Mouse (Mus musculus) hindbrain, embryonic 11.5 days (tissue): Measurements from ENCODE around the gene Izumo2. TPM values are rescaled to one million over a fixed set of nuclear protein-coding genes. Genes with fewer than 3 reads are reported as not detected.

Source experiments
- ATAC-seq: fragments of 200-750 bp; cut with Nextera tagmentation; 2 replicates; pipeline ENCODE4 v1.8.0; 2017; ENCODE audit warnings: mild to moderate bottlenecking, moderate TSS enrichment, moderate library complexity; ENCODE audit not compliant: low FRiP score
- DNase-seq: peaks from one replicate; pipeline ENCODE4 v3.0.0-alpha.2; 2015; ENCODE audit warnings: low spot score
- H3K27ac ChIP-seq: fragments of 300-500 bp; sonication (generic); 2 replicates; pipeline ENCODE4 v1.5.1; 2014; ENCODE audit warnings: mild to moderate bottlenecking, low read depth, low read length
- H3K27me3 ChIP-seq: fragments of 300-500 bp; sonication (generic); 2 replicates; pipeline ENCODE4 v1.6.1; 2014; ENCODE audit warnings: mild to moderate bottlenecking, low read length, moderate library complexity, mixed read lengths; ENCODE audit not compliant: control insufficient read depth, insufficient read depth
- H3K36me3 ChIP-seq: fragments of 300-500 bp; sonication (generic); 2 replicates; pipeline ENCODE4 v1.6.1; 2014; ENCODE audit warnings: mild to moderate bottlenecking, low read length, moderate library complexity, mixed read lengths; ENCODE audit not compliant: control insufficient read depth, insufficient read depth
- H3K4me1 ChIP-seq: fragments of 300-500 bp; sonication (generic); replicated peaks from 2 replicates; pipeline ENCODE4 v1.6.1; 2014; ENCODE audit warnings: low read length, mixed read lengths; ENCODE audit not compliant: control insufficient read depth, insufficient read depth
- H3K4me2 ChIP-seq: fragments of 300-500 bp; sonication (generic); replicated peaks from 2 replicates; pipeline ENCODE4 v1.6.1; 2014; ENCODE audit warnings: mild to moderate bottlenecking, low read depth, low read length
- H3K4me3 ChIP-seq: fragments of 300-500 bp; sonication (generic); 2 replicates; pipeline ENCODE4 v1.5.1; 2014; ENCODE audit warnings: low read depth, low read length
- H3K9ac ChIP-seq: fragments of 300-500 bp; sonication (generic); 2 replicates; pipeline ENCODE4 v1.6.1; 2014; ENCODE audit warnings: low read depth, low read length
- H3K9me3 ChIP-seq: fragments of 300-500 bp; sonication (generic); 2 replicates; pipeline ENCODE4 v1.6.1; 2016; ENCODE audit warnings: low read length; ENCODE audit not compliant: control insufficient read depth
- WGBS: fragments of 180-500 bp; shearing (Covaris S2); extraction: QIAGEN DNeasy Blood & Tissue Kit; methylation state at CpG from one replicate; pipeline ENCODE4 v1.1.7; 2014; 5-methylcytosine and 5-hydroxymethylcytosine counted together
- polyA plus RNA-seq: library from polyadenylated mRNA; unstranded; fragments of >200 nt; fragmentation: Nextera tagmentation; extraction: Ambion mirVana; gene quantifications from 2 replicates; pipeline ENCODE4 v1.2.1, GENCODE M21; 2014

Izumo2 gene
- polyA plus RNA-seq, result not detected in 2 replicates

- Histone ChIP-seq H3K4me1 (no peaks in the 10 kb centered on the region), H3K9me3 (no peaks in the 10 kb centered on the region), H3K9ac (no peak within 1 kb of the TSS), H3K4me2 (no peak within 1 kb of the TSS), H3K36me3 (no peaks in the 10 kb centered on the region), H3K27me3 (no peaks in the 10 kb centered on the region), H3K27ac (no peak within 1 kb of the TSS), H3K4me3 (no peak within 1 kb of the TSS)
- ATAC-seq (no peak), DNase-seq (no peak)
- WGBS, result 75% methylated on average over 14 of the region's 14 CpGs
These were observed at the start of gene Izumo2 for GRCm38 (mm10) chr7:44708574-44708973. TSS of gene Izumo2 (plus strand) at chr7:44708742.

GRCm38 (mm10) chr7:44661219-44661618 lies 47.3 kb upstream of the Izumo2 start:
- DNase-seq (no peak), ATAC-seq (no peak)
- H3K9me3 ChIP-seq, result no peaks in the 10 kb centered on the region
- no peak overlapping the region for H3K4me3 ChIP-seq
- no peaks in the 10 kb centered on the region for H3K36me3 ChIP-seq
- H3K4me2 ChIP-seq, result no peak overlapping the region
- H3K4me1 ChIP-seq, result no peaks in the 10 kb centered on the region
- H3K27me3 ChIP-seq, result 0 out of 2 replicates have a peak, but pooled peaks cover 2% of the 10 kb centered on the region
- 76% methylated on average over 5 of the region's 5 CpGs for WGBS
- no peak overlapping the region for H3K9ac ChIP-seq
- H3K27ac ChIP-seq, result no peak overlapping the region

GRCm38 (mm10) chr7:44662168-44662567 lies 46.4 kb upstream of the Izumo2 start:
- no peaks in the 10 kb centered on the region for H3K9me3 ChIP-seq
- H3K27ac ChIP-seq, result no peak overlapping the region
- H3K36me3 ChIP-seq, result no peaks in the 10 kb centered on the region
- 16% methylated on average over 8 of the region's 8 CpGs for WGBS
- ATAC-seq, result no peak
- no peak for DNase-seq
- H3K4me2 ChIP-seq, result no peak overlapping the region
- H3K4me1 ChIP-seq, result no peaks in the 10 kb centered on the region
- no peak overlapping the region for H3K9ac ChIP-seq
- H3K27me3 ChIP-seq, result 0 out of 2 replicates have a peak, but pooled peaks cover 2% of the 10 kb centered on the region
- no peak overlapping the region for H3K4me3 ChIP-seq

GRCm38 (mm10) chr7:44662569-44662968 lies 46.0 kb upstream of the Izumo2 start:
- WGBS, result 27% methylated on average over 3 of the region's 3 CpGs
- no peak for DNase-seq
- no peaks in the 10 kb centered on the region for H3K4me1 ChIP-seq
- no peaks in the 10 kb centered on the region for H3K9me3 ChIP-seq
- no peak overlapping the region for H3K9ac ChIP-seq
- H3K27me3 ChIP-seq, result peaks cover 2% of the 10 kb centered on the region; the same call in 1 of the 2 replicates
- ATAC-seq, result no peak
- no peak overlapping the region for H3K4me2 ChIP-seq
- no peaks in the 10 kb centered on the region for H3K36me3 ChIP-seq
- H3K27ac ChIP-seq, result no peak overlapping the region
- no peak overlapping the region for H3K4me3 ChIP-seq

- DNase-seq, result no peak
- no peak overlapping the region for H3K4me3 ChIP-seq
- WGBS, result 78% methylated on average over 5 of the region's 5 CpGs
These were observed 45.0 kb upstream of the Izumo2 start for GRCm38 (mm10) chr7:44663546-44663945.

GRCm38 (mm10) chr7:44664731-44665130 lies 43.8 kb upstream of the Izumo2 start:
- H3K9me3 ChIP-seq, result no peaks in the 10 kb centered on the region
- peaks cover 13% of the 10 kb centered on the region for H3K27me3 ChIP-seq
- H3K4me1 ChIP-seq, result no peaks in the 10 kb centered on the region
- H3K27ac ChIP-seq, result no peak overlapping the region
- no peak overlapping the region for H3K9ac ChIP-seq
- DNase-seq (no peak), ATAC-seq (no peak)
- H3K36me3 ChIP-seq, result no peaks in the 10 kb centered on the region
- H3K4me2 ChIP-seq, result no peak overlapping the region
- WGBS, result 37% methylated on average over 11 of the region's 11 CpGs
- H3K4me3 ChIP-seq, result no peak overlapping the region

More at GRCm38 (mm10) chr7:44663546-44663945, 45.0 kb upstream of the Izumo2 start:
- H3K4me2 ChIP-seq, result no peak overlapping the region
- H3K27me3 ChIP-seq, result peaks cover 8% of the 10 kb centered on the region; the same call in 1 of the 2 replicates
- H3K4me1 ChIP-seq, result no peaks in the 10 kb centered on the region
- no peak for ATAC-seq
- no peaks in the 10 kb centered on the region for H3K36me3 ChIP-seq
- H3K9ac ChIP-seq, result no peak overlapping the region
- no peak overlapping the region for H3K27ac ChIP-seq
- no peaks in the 10 kb centered on the region for H3K9me3 ChIP-seq

GRCm38 (mm10) chr7:44666462-44666861 lies 42.1 kb upstream of the Izumo2 start:
- H3K4me3 ChIP-seq, result no peak overlapping the region
- no peaks in the 10 kb centered on the region for H3K36me3 ChIP-seq
- peaks cover 2% of the 10 kb centered on the region; the same call in 1 of the 2 replicates for H3K4me1 ChIP-seq
- ATAC-seq (no peak), DNase-seq (no peak)
- peaks cover 13% of the 10 kb centered on the region for H3K27me3 ChIP-seq
- WGBS, result 85% methylated on average over 2 of the region's 2 CpGs
- no peak overlapping the region for H3K27ac ChIP-seq
- no peak overlapping the region for H3K9ac ChIP-seq
- no peaks in the 10 kb centered on the region for H3K9me3 ChIP-seq
- H3K4me2 ChIP-seq, result no peak overlapping the region

- WGBS, result 70% methylated on average over 13 of the region's 13 CpGs
These were observed 40.4 kb upstream of the Izumo2 start for GRCm38 (mm10) chr7:44667996-44668738.

GRCm38 (mm10) chr7:44669103-44669502 lies 39.4 kb upstream of the Izumo2 start:
- no peaks in the 10 kb centered on the region for H3K36me3 ChIP-seq
- no peak overlapping the region for H3K9ac ChIP-seq
- 15% methylated on average over 21 of the region's 21 CpGs for WGBS
- no peak overlapping the region for H3K4me2 ChIP-seq
- H3K4me3 ChIP-seq, result no peak overlapping the region
- H3K27ac ChIP-seq, result no peak overlapping the region
- peaks cover 2% of the 10 kb centered on the region; the same call in 1 of the 2 replicates for H3K4me1 ChIP-seq
- ATAC-seq (no peak), DNase-seq (no peak)
- H3K9me3 ChIP-seq, result no peaks in the 10 kb centered on the region
- H3K27me3 ChIP-seq, result peaks cover 17% of the 10 kb centered on the region

More at GRCm38 (mm10) chr7:44667996-44668738, 40.4 kb upstream of the Izumo2 start:
- H3K27ac ChIP-seq, result no peak overlapping the region
- DNase-seq (no peak), ATAC-seq (no peak)
- H3K9ac ChIP-seq, result no peak overlapping the region
- H3K4me3 ChIP-seq, result no peak overlapping the region
- peaks cover 2% of the 10 kb centered on the region; the same call in 1 of the 2 replicates for H3K4me1 ChIP-seq
- no peaks in the 10 kb centered on the region for H3K9me3 ChIP-seq
- no peak overlapping the region; the same call in 1 of the 2 replicates for H3K4me2 ChIP-seq
- no peaks in the 10 kb centered on the region for H3K36me3 ChIP-seq
- peaks cover 17% of the 10 kb centered on the region for H3K27me3 ChIP-seq
